Mouse (Mus musculus) liver, embryonic 11.5 days (tissue): Measurements from ENCODE around the gene Zmym3. TPM values are rescaled to one million over a fixed set of nuclear protein-coding genes. Genes with fewer than 3 reads are reported as not detected.

Experiments used
- polyA plus RNA-seq: library from polyadenylated mRNA; unstranded; fragments of >200 nt; fragmentation: Nextera tagmentation; extraction: Ambion mirVana; gene quantifications from 2 replicates; pipeline ENCODE4 v1.2.1, GENCODE M21; 2014

Gene Zmym3
- polyA plus RNA-seq, 1 experiment from 2014 or later = 14.6 TPM

Other genes with a start within 250 kb of the Zmym3 start
- gene Snx12, start 198.3 kb downstream of the Zmym3 start, polyA plus RNA-seq = 31.7 and 33.1 TPM in 2 replicates
- gene Foxo4, start 166.3 kb downstream of the Zmym3 start, polyA plus RNA-seq = 2.0 and 2.5 TPM in 2 replicates
- not detected in 2 replicates for gene Gm614, start 156.9 kb downstream of the Zmym3 start, polyA plus RNA-seq
- gene Il2rg, start 152.6 kb downstream of the Zmym3 start, polyA plus RNA-seq = 16.9 and 19.8 TPM in 2 replicates
- gene Gm20489, start 151.8 kb downstream of the Zmym3 start, polyA plus RNA-seq = not detected in 2 replicates
- 36.5 and 41.1 TPM in 2 replicates for gene Med12, start 146.8 kb downstream of the Zmym3 start, polyA plus RNA-seq
- gene Nlgn3, start 121.7 kb downstream of the Zmym3 start, polyA plus RNA-seq = 0.51 and 0.59 TPM in 2 replicates
- gene Gjb1, start 44.5 kb downstream of the Zmym3 start, polyA plus RNA-seq = 33.6 and 34.5 TPM in 2 replicates
- 349 and 361 TPM in 2 replicates for gene Nono, start 8.5 kb upstream of the Zmym3 start, polyA plus RNA-seq
- gene Itgb1bp2, start 28.2 kb upstream of the Zmym3 start, polyA plus RNA-seq = 1.6 and 2.9 TPM in 2 replicates
- gene Taf1, start 111.9 kb upstream of the Zmym3 start, polyA plus RNA-seq = 18.0 and 21.1 TPM in 2 replicates
- 128 TPM in 2 replicates for gene Ogt, start 219.2 kb upstream of the Zmym3 start, polyA plus RNA-seq